Mouse (Mus musculus): ENCODE results near the gene Ociad2.

GRCm38 (mm10) chr5:73349514-73349913 is 8.7 kb upstream of the Ociad2 start:
- no peak for TF ChIP-seq CTCF (IDR thresholded peaks at IDR 0.05; ENCODE audit: borderline replicate concordance, control insufficient read depth, extremely low read depth, insufficient read depth, low read length, poor library complexity)
- TF ChIP-seq POLR2A (IDR thresholded peaks at IDR 0.05; ENCODE audit: control insufficient read depth, extremely low read depth, insufficient read depth, low read length, poor library complexity), result no peak
